Mouse (Mus musculus): Measurements from ENCODE around the gene Ttll8. TPM values are rescaled to one million over a fixed set of nuclear protein-coding genes. Genes with fewer than 3 reads are reported as not detected.

The Ttll8 gene
- polyA plus RNA-seq, 1 experiment from 2014 or later, result not detected

- Histone ChIP-seq H3K9ac (ENCODE audit: low read length) (no peak overlapping the region), H3K27ac (replicated peaks; ENCODE audit: low read depth, low read length) (no peak overlapping the region), H3K36me3 (ENCODE audit: control insufficient read depth, insufficient read depth, low read length) (no peaks in the 10 kb centered on the region), H3K4me3 (ENCODE audit: low read depth, low read length) (no peak overlapping the region), H3K4me1 (ENCODE audit: control insufficient read depth, insufficient read depth, low read length) (no peaks in the 10 kb centered on the region), H3K9me3 (ENCODE audit: control insufficient read depth, low read length) (no peaks in the 10 kb centered on the region), H3K27me3 (ENCODE audit: control insufficient read depth, insufficient read depth, low read length) (no peaks in the 10 kb centered on the region), H3K4me2 (ENCODE audit: low read depth, severe bottlenecking) (no peak overlapping the region)
- DNase-seq (ENCODE audit: low spot score), result no peak
- WGBS, result 81% methylated on average over 5 of the region's 5 CpGs
- no peak for ATAC-seq (ENCODE audit: insufficient number of reproducible peaks, low FRiP score, low TSS enrichment, low read depth)
Observed at GRCm38 (mm10) chr15:88942783-88943182, 11.4 kb downstream of the Ttll8 start.

- Histone ChIP-seq H3K4me2 (ENCODE audit: low read depth, severe bottlenecking) (no peak overlapping the region), H3K4me3 (ENCODE audit: low read depth, low read length) (no peak overlapping the region), H3K36me3 (ENCODE audit: control insufficient read depth, insufficient read depth, low read length) (no peaks in the 10 kb centered on the region), H3K27me3 (ENCODE audit: control insufficient read depth, insufficient read depth, low read length) (no peaks in the 10 kb centered on the region), H3K4me1 (ENCODE audit: control insufficient read depth, insufficient read depth, low read length) (no peaks in the 10 kb centered on the region), H3K9me3 (ENCODE audit: control insufficient read depth, low read length) (no peaks in the 10 kb centered on the region), H3K9ac (ENCODE audit: low read length) (no peak overlapping the region), H3K27ac (replicated peaks; ENCODE audit: low read depth, low read length) (no peak overlapping the region)
- 74% methylated on average over 2 of the region's 2 CpGs for WGBS
- DNase-seq (ENCODE audit: low spot score) (no peak), ATAC-seq (ENCODE audit: insufficient number of reproducible peaks, low FRiP score, low TSS enrichment, low read depth) (no peak)
Observed at GRCm38 (mm10) chr15:88937291-88937650, 16.9 kb downstream of the Ttll8 start.

GRCm38 (mm10) chr15:88936619-88937290, 17.5 kb downstream of the Ttll8 start:
- H3K4me1 ChIP-seq (ENCODE audit: control insufficient read depth, insufficient read depth, low read length), result no peaks in the 10 kb centered on the region
- no peak overlapping the region for H3K4me3 ChIP-seq (ENCODE audit: low read depth, low read length)
- no peaks in the 10 kb centered on the region for H3K27me3 ChIP-seq (ENCODE audit: control insufficient read depth, insufficient read depth, low read length)
- ATAC-seq (ENCODE audit: insufficient number of reproducible peaks, low FRiP score, low TSS enrichment, low read depth) (no peak), DNase-seq (ENCODE audit: low spot score) (no peak)
- H3K9ac ChIP-seq (ENCODE audit: low read length), result no peak overlapping the region
- WGBS, result 70% methylated on average over 6 of the region's 6 CpGs
- no peak overlapping the region for H3K27ac ChIP-seq (replicated peaks; ENCODE audit: low read depth, low read length)
- no peak overlapping the region for H3K4me2 ChIP-seq (ENCODE audit: low read depth, severe bottlenecking)
- no peaks in the 10 kb centered on the region for H3K36me3 ChIP-seq (ENCODE audit: control insufficient read depth, insufficient read depth, low read length)
- no peaks in the 10 kb centered on the region for H3K9me3 ChIP-seq (ENCODE audit: control insufficient read depth, low read length)

- DNase-seq (ENCODE audit: low spot score), result no peak
- H3K4me1 ChIP-seq (ENCODE audit: control insufficient read depth, insufficient read depth, low read length), result no peaks in the 10 kb centered on the region
- H3K9ac ChIP-seq (ENCODE audit: low read length), result no peak overlapping the region
- no peaks in the 10 kb centered on the region for H3K9me3 ChIP-seq (ENCODE audit: control insufficient read depth, low read length)
- H3K27me3 ChIP-seq (ENCODE audit: control insufficient read depth, insufficient read depth, low read length), result no peaks in the 10 kb centered on the region
- no peak overlapping the region for H3K4me3 ChIP-seq (ENCODE audit: low read depth, low read length)
- WGBS, result 69% methylated on average over 7 of the region's 7 CpGs
- H3K4me2 ChIP-seq (ENCODE audit: low read depth, severe bottlenecking), result no peak overlapping the region
- no peaks in the 10 kb centered on the region for H3K36me3 ChIP-seq (ENCODE audit: control insufficient read depth, insufficient read depth, low read length)
- no peak for ATAC-seq (ENCODE audit: insufficient number of reproducible peaks, low FRiP score, low TSS enrichment, low read depth)
- no peak overlapping the region for H3K27ac ChIP-seq (replicated peaks; ENCODE audit: low read depth, low read length)
Observed at GRCm38 (mm10) chr15:88934141-88934540, 20.1 kb downstream of the Ttll8 start.

GRCm38 (mm10) chr15:88932667-88933066, 21.6 kb downstream of the Ttll8 start:
- no peak for ATAC-seq (ENCODE audit: insufficient number of reproducible peaks, low FRiP score, low TSS enrichment, low read depth)
- DNase-seq (ENCODE audit: low spot score), result no peak
- no peak overlapping the region for H3K4me3 ChIP-seq (ENCODE audit: low read depth, low read length)
- H3K9ac ChIP-seq (ENCODE audit: low read length), result no peak overlapping the region
- 86% methylated on average over 10 of the region's 10 CpGs for WGBS
- H3K36me3 ChIP-seq (ENCODE audit: control insufficient read depth, insufficient read depth, low read length), result no peaks in the 10 kb centered on the region
- H3K9me3 ChIP-seq (ENCODE audit: control insufficient read depth, low read length), result no peaks in the 10 kb centered on the region
- H3K4me2 ChIP-seq (ENCODE audit: low read depth, severe bottlenecking), result no peak overlapping the region
- H3K4me1 ChIP-seq (ENCODE audit: control insufficient read depth, insufficient read depth, low read length), result no peaks in the 10 kb centered on the region
- H3K27me3 ChIP-seq (ENCODE audit: control insufficient read depth, insufficient read depth, low read length), result no peaks in the 10 kb centered on the region
- H3K27ac ChIP-seq (replicated peaks; ENCODE audit: low read depth, low read length), result no peak overlapping the region

- ATAC-seq (ENCODE audit: insufficient number of reproducible peaks, low FRiP score, low TSS enrichment, low read depth), result no peak
Observed at GRCm38 (mm10) chr15:88921992-88922310, 32.3 kb downstream of the Ttll8 start.

GRCm38 (mm10) chr15:88921131-88921991, 32.9 kb downstream of the Ttll8 start:
- Histone ChIP-seq H3K27ac (replicated peaks; ENCODE audit: low read depth, low read length) (no peak overlapping the region), H3K4me1 (ENCODE audit: control insufficient read depth, insufficient read depth, low read length) (no peaks in the 10 kb centered on the region), H3K36me3 (ENCODE audit: control insufficient read depth, insufficient read depth, low read length) (no peaks in the 10 kb centered on the region), H3K9me3 (ENCODE audit: control insufficient read depth, low read length) (no peaks in the 10 kb centered on the region), H3K9ac (ENCODE audit: low read length) (no peak overlapping the region), H3K4me3 (ENCODE audit: low read depth, low read length) (no peak overlapping the region), H3K27me3 (ENCODE audit: control insufficient read depth, insufficient read depth, low read length) (no peaks in the 10 kb centered on the region), H3K4me2 (ENCODE audit: low read depth, severe bottlenecking) (no peak overlapping the region)
- WGBS, result 33% methylated on average over 12 of the region's 12 CpGs
- peak; percentile 87 for DNase-seq (ENCODE audit: low spot score)
- peak; percentile 68; the same call in 1 of the 2 replicates for ATAC-seq (ENCODE audit: insufficient number of reproducible peaks, low FRiP score, low TSS enrichment, low read depth)

More at GRCm38 (mm10) chr15:88921992-88922310, 32.3 kb downstream of the Ttll8 start:
- Histone ChIP-seq H3K4me1 (ENCODE audit: control insufficient read depth, insufficient read depth, low read length) (no peaks in the 10 kb centered on the region), H3K9ac (ENCODE audit: low read length) (no peak overlapping the region), H3K27me3 (ENCODE audit: control insufficient read depth, insufficient read depth, low read length) (no peaks in the 10 kb centered on the region), H3K4me3 (ENCODE audit: low read depth, low read length) (no peak overlapping the region), H3K4me2 (ENCODE audit: low read depth, severe bottlenecking) (no peak overlapping the region), H3K36me3 (ENCODE audit: control insufficient read depth, insufficient read depth, low read length) (no peaks in the 10 kb centered on the region), H3K9me3 (ENCODE audit: control insufficient read depth, low read length) (no peaks in the 10 kb centered on the region), H3K27ac (replicated peaks; ENCODE audit: low read depth, low read length) (no peak overlapping the region)
- no peak for DNase-seq (ENCODE audit: low spot score)
- WGBS, result 75% methylated on average over 6 of the region's 6 CpGs

- no peak overlapping the region for H3K4me3 ChIP-seq (ENCODE audit: low read depth, low read length)
- no peak for DNase-seq (ENCODE audit: low spot score)
- 88% methylated on average over 1 of the region's 1 CpGs for WGBS
- no peaks in the 10 kb centered on the region for H3K27me3 ChIP-seq (ENCODE audit: control insufficient read depth, insufficient read depth, low read length)
- no peak for ATAC-seq (ENCODE audit: insufficient number of reproducible peaks, low FRiP score, low TSS enrichment, low read depth)
- H3K4me2 ChIP-seq (ENCODE audit: low read depth, severe bottlenecking), result no peak overlapping the region
- H3K27ac ChIP-seq (replicated peaks; ENCODE audit: low read depth, low read length), result no peak overlapping the region
- H3K9me3 ChIP-seq (ENCODE audit: control insufficient read depth, low read length), result no peaks in the 10 kb centered on the region
- no peaks in the 10 kb centered on the region for H3K36me3 ChIP-seq (ENCODE audit: control insufficient read depth, insufficient read depth, low read length)
- H3K9ac ChIP-seq (ENCODE audit: low read length), result no peak overlapping the region
- H3K4me1 ChIP-seq (ENCODE audit: control insufficient read depth, insufficient read depth, low read length), result no peaks in the 10 kb centered on the region
Observed at GRCm38 (mm10) chr15:88920065-88920464, 34.2 kb downstream of the Ttll8 start.

Data from limb, embryonic 11.5 days (tissue).